Mouse (Mus musculus): ENCODE measurements at regions not wholly inside any gene's neighbourhood (a gene's known extent, or its start where the extent isn't known, plus 50 kb on each side); places are given as distances from the start of the nearest gene placed in this dataset.

DNA sequence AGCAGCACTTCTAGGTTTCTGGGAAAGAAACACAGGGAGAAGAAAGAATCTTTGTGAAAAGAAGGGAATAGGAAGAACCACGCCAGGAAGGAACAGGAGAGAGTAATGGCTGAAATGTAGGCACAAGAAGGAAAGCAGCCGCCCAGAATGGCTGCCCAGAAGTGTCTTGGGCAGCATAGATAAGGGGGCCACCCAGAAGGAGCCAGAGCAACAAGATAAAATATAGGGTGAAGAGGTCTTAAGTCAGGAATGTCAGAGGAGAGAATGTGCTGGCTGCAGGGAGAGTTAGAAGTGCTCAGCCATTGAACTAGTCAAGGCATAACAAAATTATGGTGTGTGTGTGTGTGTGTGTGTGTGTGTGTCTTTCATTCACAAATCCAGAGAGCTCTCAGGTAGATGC, 227.7 kb upstream of the Dkk2 start:
- Histone ChIP-seq H3K9me3 (ENCODE audit: low read length) (no peaks in the 10 kb centered on the region), H3K27ac (no peak overlapping the region), H3K9ac (replicated peaks; ENCODE audit: low read length) (no peak overlapping the region), H3K27me3 (ENCODE audit: insufficient read depth, low read length) (no peaks in the 10 kb centered on the region), H3K4me3 (ENCODE audit: low read length) (no peak overlapping the region), H3K4me1 (ENCODE audit: insufficient read depth, low read length) (no peaks in the 10 kb centered on the region), H3K36me3 (ENCODE audit: insufficient read depth, low read length) (no peaks in the 10 kb centered on the region), H3K4me2 (ENCODE audit: low read depth, low read length) (no peak overlapping the region)
- ATAC-seq (no peak), DNase-seq (ENCODE audit: low spot score) (no peak)
- TF ChIP-seq CTCF (IDR thresholded peaks at IDR 0.05; ENCODE audit: low read depth) = no peak
- 71% methylated on average over 2 of the region's 2 CpGs for WGBS

DNA sequence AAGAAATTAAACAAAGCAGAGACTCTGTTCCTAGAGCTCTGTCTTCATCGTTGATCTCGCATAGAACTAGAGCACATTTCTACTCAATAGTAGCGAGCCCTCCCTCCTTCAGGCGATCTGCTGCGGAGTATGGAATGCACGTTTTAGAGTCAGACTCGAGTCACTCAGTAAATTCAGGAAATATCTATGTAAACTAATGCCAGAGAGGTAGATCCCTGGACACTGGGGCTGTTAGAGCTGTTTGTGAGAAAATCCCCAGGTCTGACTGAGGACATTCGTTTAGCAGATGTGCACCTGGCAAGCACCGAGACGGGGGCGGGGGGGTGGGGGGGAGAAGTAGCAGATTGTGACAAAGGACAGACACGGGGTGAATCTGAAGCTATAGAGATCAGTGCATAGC, 226.0 kb upstream of the Dkk2 start:
- Histone ChIP-seq H3K4me3 (ENCODE audit: low read length) (no peak overlapping the region), H3K9me3 (ENCODE audit: low read length) (no peaks in the 10 kb centered on the region), H3K36me3 (ENCODE audit: insufficient read depth, low read length) (no peaks in the 10 kb centered on the region), H3K9ac (replicated peaks; ENCODE audit: low read length) (no peak overlapping the region), H3K27me3 (ENCODE audit: insufficient read depth, low read length) (no peaks in the 10 kb centered on the region), H3K4me1 (ENCODE audit: insufficient read depth, low read length) (no peaks in the 10 kb centered on the region), H3K4me2 (ENCODE audit: low read depth, low read length) (no peak overlapping the region), H3K27ac (no peak overlapping the region)
- WGBS = 72% methylated on average over 12 of the region's 12 CpGs
- no peak for ATAC-seq
- no peak for DNase-seq (ENCODE audit: low spot score)
- TF ChIP-seq CTCF (IDR thresholded peaks at IDR 0.05; ENCODE audit: low read depth) = no peak

DNA sequence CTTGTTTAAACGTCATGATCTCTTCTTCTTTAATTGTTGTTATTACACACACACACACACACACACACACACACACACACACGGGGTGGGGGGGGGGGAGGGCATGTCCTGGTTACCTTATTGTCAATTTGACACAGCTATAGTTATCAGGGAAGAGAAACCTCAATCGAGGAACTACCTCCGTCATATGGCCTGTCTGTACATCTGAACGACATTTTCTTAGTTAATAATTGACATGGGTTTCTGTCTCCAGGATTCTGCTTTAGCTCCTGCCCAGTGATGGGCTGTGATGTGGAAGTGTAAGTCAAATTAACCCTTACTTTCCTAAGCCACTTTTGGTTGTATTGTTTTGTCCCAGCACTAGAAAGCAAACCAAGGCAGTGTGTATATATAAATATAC, 220.0 kb upstream of the Dkk2 start:
- TF ChIP-seq CTCF (IDR thresholded peaks at IDR 0.05; ENCODE audit: low read depth) = no peak
- H3K4me3 ChIP-seq (ENCODE audit: low read length) = no peak overlapping the region
- no peak overlapping the region for H3K4me2 ChIP-seq (ENCODE audit: low read depth, low read length)
- ATAC-seq (no peak), DNase-seq (ENCODE audit: low spot score) (no peak)
- 56% methylated on average over 5 of the region's 5 CpGs for WGBS
- no peaks in the 10 kb centered on the region for H3K4me1 ChIP-seq (ENCODE audit: insufficient read depth, low read length)
- H3K36me3 ChIP-seq (ENCODE audit: insufficient read depth, low read length) = no peaks in the 10 kb centered on the region
- no peak overlapping the region for H3K9ac ChIP-seq (replicated peaks; ENCODE audit: low read length)
- no peak overlapping the region for H3K27ac ChIP-seq
- H3K9me3 ChIP-seq (ENCODE audit: low read length) = no peaks in the 10 kb centered on the region
- no peaks in the 10 kb centered on the region for H3K27me3 ChIP-seq (ENCODE audit: insufficient read depth, low read length)

DNA sequence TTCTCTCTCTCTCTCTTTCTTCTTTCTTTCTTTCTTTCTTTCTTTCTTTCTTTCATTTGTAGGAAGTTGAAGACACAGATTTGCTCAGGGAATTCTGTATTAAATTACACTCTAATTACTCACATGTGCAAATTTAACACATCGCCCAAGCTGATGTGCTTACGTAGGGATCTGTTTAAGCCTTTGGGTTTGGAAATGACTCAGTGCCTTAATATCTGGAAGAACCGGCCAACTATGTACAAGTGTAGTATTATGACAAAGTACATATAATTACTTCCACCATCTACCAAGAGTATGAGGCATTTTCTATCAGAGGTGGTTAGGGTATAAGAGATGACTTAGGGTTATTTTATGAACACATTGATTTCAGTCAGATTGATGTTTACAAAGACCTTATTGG, 217.8 kb upstream of the Dkk2 start:
- DNase-seq (ENCODE audit: low spot score) (no peak), ATAC-seq (no peak)
- Histone ChIP-seq H3K9ac (replicated peaks; ENCODE audit: low read length) (no peak overlapping the region), H3K4me1 (ENCODE audit: insufficient read depth, low read length) (no peaks in the 10 kb centered on the region), H3K27ac (no peak overlapping the region), H3K27me3 (ENCODE audit: insufficient read depth, low read length) (no peaks in the 10 kb centered on the region), H3K9me3 (ENCODE audit: low read length) (no peaks in the 10 kb centered on the region), H3K36me3 (ENCODE audit: insufficient read depth, low read length) (no peaks in the 10 kb centered on the region), H3K4me3 (ENCODE audit: low read length) (no peak overlapping the region), H3K4me2 (ENCODE audit: low read depth, low read length) (no peak overlapping the region)
- WGBS = 94% methylated on average over 3 of the region's 3 CpGs
- TF ChIP-seq CTCF (IDR thresholded peaks at IDR 0.05; ENCODE audit: low read depth) = no peak

DNA sequence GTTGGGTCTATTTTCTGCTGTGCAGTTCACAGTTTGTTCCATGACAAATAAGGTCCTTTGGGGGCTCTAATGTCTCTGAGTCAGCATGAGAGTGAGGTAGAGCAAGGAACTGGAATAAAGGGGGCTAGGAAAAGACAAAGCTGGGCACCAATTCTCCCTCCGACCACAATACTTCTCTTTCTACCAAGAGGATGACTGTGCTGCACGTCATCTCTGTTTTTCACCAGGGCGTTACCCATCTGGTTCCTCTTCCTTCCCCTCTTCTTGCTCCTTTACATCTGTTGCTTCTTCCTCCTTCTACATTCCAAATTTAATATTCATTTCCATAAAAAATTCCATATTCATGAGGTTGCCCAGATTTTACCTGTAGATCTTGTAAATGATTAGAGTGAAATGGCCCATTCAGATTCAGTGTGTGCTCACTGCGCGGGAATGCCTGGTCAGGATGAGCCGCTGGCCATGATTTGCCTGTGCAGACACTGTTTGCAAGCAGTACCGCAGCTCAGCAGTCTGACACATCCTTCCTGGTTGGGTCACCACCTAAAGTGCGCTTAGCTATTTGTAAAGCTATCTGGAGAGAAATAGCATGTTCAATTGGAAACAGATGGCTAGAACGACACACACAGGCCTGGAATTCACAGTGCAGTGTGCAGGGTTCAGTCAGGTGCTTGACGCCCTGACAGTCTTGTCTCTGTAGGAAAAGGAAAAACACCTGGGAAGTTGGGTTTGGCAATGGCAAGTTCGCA, 216.7 kb upstream of the Dkk2 start:
- no peak for TF ChIP-seq CTCF (IDR thresholded peaks at IDR 0.05; ENCODE audit: low read depth)
- no peaks in the 10 kb centered on the region for H3K4me1 ChIP-seq (ENCODE audit: insufficient read depth, low read length)
- 88% methylated on average over 11 of the region's 11 CpGs for WGBS

DNA sequence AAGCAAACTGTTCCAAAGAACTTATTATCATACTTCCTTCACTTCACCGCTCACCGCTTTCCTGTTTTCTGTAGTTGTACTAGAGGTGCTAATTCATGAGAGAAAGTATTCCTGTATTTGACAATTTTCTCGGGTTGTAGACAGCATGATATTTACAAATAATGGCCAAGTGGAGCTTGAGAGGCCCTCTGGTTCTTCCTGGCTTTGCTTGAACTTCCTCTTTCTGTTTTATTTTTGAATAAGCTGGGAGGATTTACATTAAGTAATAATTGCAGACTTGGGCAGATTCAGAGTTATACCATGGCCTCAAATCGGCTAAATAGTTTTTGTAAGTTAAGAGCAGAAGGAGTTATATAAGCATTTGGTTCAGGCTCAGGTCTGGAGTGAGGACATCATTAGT, 215.8 kb upstream of the Dkk2 start:
- H3K4me3 ChIP-seq (ENCODE audit: low read length) = no peak overlapping the region
- no peaks in the 10 kb centered on the region for H3K27me3 ChIP-seq (ENCODE audit: insufficient read depth, low read length)
- H3K9ac ChIP-seq (replicated peaks; ENCODE audit: low read length) = no peak overlapping the region
- no peak for DNase-seq (ENCODE audit: low spot score)
- no peak overlapping the region for H3K4me2 ChIP-seq (ENCODE audit: low read depth, low read length)
- H3K4me1 ChIP-seq (ENCODE audit: insufficient read depth, low read length) = no peaks in the 10 kb centered on the region
- WGBS = 88% methylated on average over 4 of the region's 4 CpGs
- no peaks in the 10 kb centered on the region for H3K36me3 ChIP-seq (ENCODE audit: insufficient read depth, low read length)
- no peak for ATAC-seq
- TF ChIP-seq CTCF (IDR thresholded peaks at IDR 0.05; ENCODE audit: low read depth) = no peak
- no peak overlapping the region for H3K27ac ChIP-seq
- no peaks in the 10 kb centered on the region for H3K9me3 ChIP-seq (ENCODE audit: low read length)

More for the DNA sequence above, 216.7 kb upstream of the Dkk2 start:
- H3K27ac ChIP-seq = no peak overlapping the region
- no peak overlapping the region for H3K4me3 ChIP-seq (ENCODE audit: low read length)
- H3K9ac ChIP-seq (replicated peaks; ENCODE audit: low read length) = no peak overlapping the region
- H3K36me3 ChIP-seq (ENCODE audit: insufficient read depth, low read length) = no peaks in the 10 kb centered on the region
- no peaks in the 10 kb centered on the region for H3K9me3 ChIP-seq (ENCODE audit: low read length)
- ATAC-seq (no peak), DNase-seq (ENCODE audit: low spot score) (no peak)
- no peak overlapping the region for H3K4me2 ChIP-seq (ENCODE audit: low read depth, low read length)
- H3K27me3 ChIP-seq (ENCODE audit: insufficient read depth, low read length) = no peaks in the 10 kb centered on the region

DNA sequence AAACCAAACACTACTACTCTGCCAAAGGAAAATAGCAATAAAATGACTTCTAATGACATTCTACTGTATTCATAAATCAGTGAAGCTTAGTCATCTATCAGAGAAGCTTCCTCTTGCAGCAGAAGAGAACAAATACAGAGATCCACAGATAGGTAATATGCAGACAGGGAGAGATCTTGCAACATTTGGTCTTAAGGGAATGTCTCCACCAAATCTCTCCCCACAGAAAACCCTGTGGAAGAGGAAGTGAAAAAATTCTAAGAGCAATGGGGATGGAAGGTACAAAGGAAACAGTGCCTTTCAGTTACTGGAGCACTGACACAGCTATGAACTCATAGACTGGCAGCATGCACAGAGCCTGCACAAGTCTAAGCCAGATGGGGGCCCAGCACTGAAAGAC, 202.4 kb upstream of the Dkk2 start:
- no peak overlapping the region for H3K9ac ChIP-seq (replicated peaks; ENCODE audit: low read length)
- no peak for TF ChIP-seq CTCF (IDR thresholded peaks at IDR 0.05; ENCODE audit: low read depth)
- no peak overlapping the region for H3K4me2 ChIP-seq (ENCODE audit: low read depth, low read length)
- ATAC-seq = no peak
- H3K27ac ChIP-seq = no peak overlapping the region
- H3K36me3 ChIP-seq (ENCODE audit: insufficient read depth, low read length) = no peaks in the 10 kb centered on the region
- no peaks in the 10 kb centered on the region for H3K27me3 ChIP-seq (ENCODE audit: insufficient read depth, low read length)
- H3K4me1 ChIP-seq (ENCODE audit: insufficient read depth, low read length) = no peaks in the 10 kb centered on the region
- DNase-seq (ENCODE audit: low spot score) = no peak
- no peaks in the 10 kb centered on the region for H3K9me3 ChIP-seq (ENCODE audit: low read length)
- H3K4me3 ChIP-seq (ENCODE audit: low read length) = no peak overlapping the region

All from hindbrain, postnatal 0 days (tissue).